Mouse (Mus musculus) spleen, embryonic (tissue): Measurements from ENCODE around the gene Mboat7.

ENCODE experiments used
- CTCF ChIA-PET: fragments of 350-600 bp; sonication (Branson Sonifier 250); formaldehyde crosslinking; loops from one replicate; lab custom pipeline; 2022; lab: Charles Lee

The Mboat7 gene

GRCm38 (mm10) chr7:3693809-3694075 lies 419 bp upstream of the Mboat7 start:
- CTCF ChIA-PET, result no interaction called here

GRCm38 (mm10) chr7:3692382-3692986 lies 839 bp downstream of the Mboat7 start, which contains the start of gene Tsen34:
Gene Tsen34, plus strand, starts transcription at chr7:3692863.
- CTCF ChIA-PET, result interaction anchor here (0.6 to 1.2 kb wide), 3 partner anchors 15 to 1100 kb away, joined by 3 to 12 read pairs (median 3); partner anchors contain the start of genes Cnot3 and Rpl28

- CTCF ChIA-PET, result interaction anchor here (0.6 to 1.2 kb wide), 3 partner anchors 15 to 1101 kb away, joined by 3 to 12 read pairs (median 3); partner anchors contain the start of genes Cnot3 and Rpl28
These were observed 1.4 kb downstream of the Mboat7 start for GRCm38 (mm10) chr7:3691919-3692318.

- CTCF ChIA-PET, result no interaction called here
These were observed 7.7 kb downstream of the Mboat7 start for GRCm38 (mm10) chr7:3685400-3686187.

- CTCF ChIA-PET, result no interaction called here
These were observed 8.6 kb downstream of the Mboat7 start for GRCm38 (mm10) chr7:3684698-3685097.

- CTCF ChIA-PET, result no interaction called here
These were observed 9.3 kb downstream of the Mboat7 start for GRCm38 (mm10) chr7:3683908-3684550.

- CTCF ChIA-PET, result no interaction called here
These were observed 16.0 kb downstream of the Mboat7 start, which contains the start of gene Tmc4 for GRCm38 (mm10) chr7:3677342-3677741. Gene Tmc4, minus strand, starts transcription at chr7:3677553.

- CTCF ChIA-PET, result no interaction called here
These were observed 17.0 kb downstream of the Mboat7 start for GRCm38 (mm10) chr7:3676371-3676770.

GRCm38 (mm10) chr7:3675228-3675548 lies 18.1 kb downstream of the Mboat7 start:
- CTCF ChIA-PET, result interaction anchor here (0.6 kb wide), 1 partner anchor 788 kb away, joined by 3 read pairs; no protein-coding TSS in a partner anchor

- CTCF ChIA-PET, result no interaction called here
These were observed 18.7 kb downstream of the Mboat7 start for GRCm38 (mm10) chr7:3674507-3675227.

- CTCF ChIA-PET, result no interaction called here
These were observed 26.4 kb downstream of the Mboat7 start for GRCm38 (mm10) chr7:3666921-3667391.

- CTCF ChIA-PET, result no interaction called here
These were observed 27.9 kb downstream of the Mboat7 start, which contains the start of gene Leng1 for GRCm38 (mm10) chr7:3665215-3666114. Gene Leng1, minus strand, starts transcription at chr7:3665840.

- CTCF ChIA-PET, result no interaction called here
These were observed 28.7 kb downstream of the Mboat7 start for GRCm38 (mm10) chr7:3664524-3665214.

- CTCF ChIA-PET, result no interaction called here
These were observed 34.7 kb downstream of the Mboat7 start for GRCm38 (mm10) chr7:3658578-3658977.

GRCm38 (mm10) chr7:3656966-3657365 lies 36.4 kb downstream of the Mboat7 start:
- CTCF ChIA-PET, result no interaction called here

- CTCF ChIA-PET, result no interaction called here
These were observed 46.7 kb downstream of the Mboat7 start for GRCm38 (mm10) chr7:3646641-3647040.

GRCm38 (mm10) chr7:3646188-3646587 lies 47.1 kb downstream of the Mboat7 start:
- CTCF ChIA-PET, result no interaction called here

- CTCF ChIA-PET, result interaction anchor here (0.6 to 1.1 kb wide), 3 partner anchors 45 to 1374 kb away, joined by 3 to 12 read pairs (median 4); no protein-coding TSS in a partner anchor
These were observed 47.8 kb downstream of the Mboat7 start for GRCm38 (mm10) chr7:3645488-3646025.

GRCm38 (mm10) chr7:3644672-3645487 lies 48.4 kb downstream of the Mboat7 start, which contains the start of gene Cnot3:
Gene Cnot3, plus strand, starts transcription at chr7:3645268.
- CTCF ChIA-PET, result interaction anchor here (0.6 to 1.1 kb wide), 3 partner anchors 45 to 1375 kb away, joined by 3 to 12 read pairs (median 4); no protein-coding TSS in a partner anchor
